Mouse (Mus musculus): ENCODE results near the gene Egfl7.

- no peak for TF ChIP-seq MAFK (IDR thresholded peaks at IDR 0.05; ENCODE audit: insufficient read depth, low read depth, low read length)
- TF ChIP-seq ZNF384 (IDR thresholded peaks at IDR 0.05; ENCODE audit: low read depth, low read length): no peak
- TF ChIP-seq CHD2 (IDR thresholded peaks at IDR 0.05; ENCODE audit: low read depth, low read length): no peak
- TF ChIP-seq ZC3H11A (IDR thresholded peaks at IDR 0.05; ENCODE audit: borderline replicate concordance, low read depth, low read length): no peak
These were observed 37.5 kb downstream of the Egfl7 start for GRCm38 (mm10) chr2:26617331-26617730.
